Mouse (Mus musculus): ENCODE measurements at regions not wholly inside any gene's neighbourhood (a gene's known extent, or its start where the extent isn't known, plus 50 kb on each side); places are given as distances from the start of the nearest gene placed in this dataset.
A peak's percentile ranks its signal among the peaks of the same experiment; 100 is the strongest.
"Not testable (repeated sequence)": the region's sequence is repeated elsewhere in the genome, so short reads cannot be mapped to it uniquely, and the experiment has no call there.

- DNase-seq: no peak
These were observed 58.8 kb upstream of the Atxn1 start for GRCm38 (mm10) chr13:46023630-46024041.

- no peak for DNase-seq
These were observed 58.4 kb upstream of the Atxn1 start for GRCm38 (mm10) chr13:46023187-46023586.

GRCm38 (mm10) chr13:46020945-46021835 lies 56.4 kb upstream of the Atxn1 start:
- DNase-seq: peak; percentile 69

GRCm38 (mm10) chr13:46019431-46020166 lies 54.8 kb upstream of the Atxn1 start:
- DNase-seq: peak; percentile 92

- DNase-seq: no peak
These were observed 54.2 kb upstream of the Atxn1 start for GRCm38 (mm10) chr13:46018903-46019430.

- DNase-seq: no peak
These were observed 52.9 kb upstream of the Atxn1 start for GRCm38 (mm10) chr13:46017742-46018141.

GRCm38 (mm10) chr13:46017011-46017410 lies 52.2 kb upstream of the Atxn1 start:
- not testable (repeated sequence) for DNase-seq

- no peak for DNase-seq
These were observed 50.4 kb upstream of the Atxn1 start for GRCm38 (mm10) chr13:46015231-46015630.

- DNase-seq: no peak
These were observed 49.8 kb upstream of the Atxn1 start for GRCm38 (mm10) chr13:46014637-46015036.
